Mouse (Mus musculus) intestine, embryonic 15.5 days (tissue): ENCODE results near the gene Grin1. TPM values are rescaled to one million over a fixed set of nuclear protein-coding genes. Genes with fewer than 3 reads are reported as not detected.
A peak's percentile ranks its signal among the peaks of the same experiment; 100 is the strongest.
"Not testable (repeated sequence)": the region's sequence is repeated elsewhere in the genome, so short reads cannot be mapped to it uniquely, and the experiment has no call there.

Experiments
- ATAC-seq: fragments of 200-750 bp; cut with Nextera tagmentation; 2 replicates; pipeline ENCODE4 v1.8.0; 2017; ENCODE audit warnings: moderate TSS enrichment, moderate library complexity
- H3K27ac ChIP-seq: fragments of 300-500 bp; sonication (generic); 2 replicates; pipeline ENCODE4 v1.5.1; 2015; ENCODE audit warnings: mild to moderate bottlenecking, inconsistent platforms
- H3K27me3 ChIP-seq: fragments of 300-500 bp; sonication (generic); replicated peaks from 2 replicates; pipeline ENCODE4 v1.6.1; 2015; ENCODE audit warnings: inconsistent platforms
- H3K36me3 ChIP-seq: fragments of 300-500 bp; sonication (generic); 2 replicates; pipeline ENCODE4 v1.6.1; 2015; ENCODE audit warnings: inconsistent platforms
- H3K4me1 ChIP-seq: fragments of 300-500 bp; sonication (generic); replicated peaks from 2 replicates; pipeline ENCODE4 v1.6.1; 2015; ENCODE audit warnings: inconsistent platforms
- H3K4me2 ChIP-seq: fragments of 300-500 bp; sonication (generic); replicated peaks from 2 replicates; pipeline ENCODE4 v1.6.1; 2015; ENCODE audit warnings: mild to moderate bottlenecking, inconsistent platforms
- H3K4me3 ChIP-seq: fragments of 300-500 bp; sonication (generic); replicated peaks from 2 replicates; pipeline ENCODE4 v1.5.1; 2015; ENCODE audit warnings: inconsistent platforms
- H3K9ac ChIP-seq: fragments of 300-500 bp; sonication (generic); 2 replicates; pipeline ENCODE4 v1.6.1; 2015; ENCODE audit warnings: inconsistent platforms
- H3K9me3 ChIP-seq: fragments of 300-500 bp; sonication (generic); 2 replicates; pipeline ENCODE4 v1.6.1; 2016; ENCODE audit warnings: inconsistent platforms
- WGBS: fragments of 180-500 bp; shearing (Covaris S2); methylation state at CpG from one replicate; pipeline ENCODE4 v1.1.7; 2015; 5-methylcytosine and 5-hydroxymethylcytosine counted together
- polyA plus RNA-seq: library from polyadenylated mRNA; unstranded; fragments of >200 nt; fragmentation: Nextera tagmentation; extraction: Ambion mirVana; gene quantifications from 2 replicates; pipeline ENCODE4 v1.2.1, GENCODE M21; 2015

The Grin1 gene
- polyA plus RNA-seq, 1 experiment from 2014 or later, result 1.4 TPM

- no peak overlapping the region for H3K4me2 ChIP-seq
- H3K27ac ChIP-seq, result no peak overlapping the region
- no peaks in the 10 kb centered on the region for H3K9me3 ChIP-seq
- no peak for ATAC-seq
- H3K27me3 ChIP-seq, result peaks cover 2% of the 10 kb centered on the region
- no peak overlapping the region for H3K4me3 ChIP-seq
- H3K9ac ChIP-seq, result no peak overlapping the region
- WGBS, result 71% methylated on average over 2 of the region's 2 CpGs
- no peaks in the 10 kb centered on the region for H3K36me3 ChIP-seq
- peaks cover 29% of the 10 kb centered on the region for H3K4me1 ChIP-seq
Observed at GRCm38 (mm10) chr2:25258887-25259286, 60.1 kb downstream of the Grin1 start.

GRCm38 (mm10) chr2:25257250-25257649 lies 61.7 kb downstream of the Grin1 start:
- H3K9ac ChIP-seq, H3K27me3 ChIP-seq, H3K4me2 ChIP-seq, H3K27ac ChIP-seq, ATAC-seq, H3K4me3 ChIP-seq, H3K36me3 ChIP-seq, H3K9me3 ChIP-seq: not testable (repeated sequence)
- H3K4me1 ChIP-seq, result peaks cover 18% of the 10 kb centered on the region
- 83% methylated on average over 5 of the region's 5 CpGs for WGBS

GRCm38 (mm10) chr2:25256443-25257109 lies 62.4 kb downstream of the Grin1 start:
- H3K4me3 ChIP-seq, result peak overlapping the region; percentile 92
- not testable (repeated sequence) for H3K27me3 ChIP-seq, H3K36me3 ChIP-seq, H3K27ac ChIP-seq, H3K9me3 ChIP-seq, ATAC-seq
- 56% methylated on average over 12 of the region's 12 CpGs for WGBS
- H3K4me1 ChIP-seq, result peaks cover 18% of the 10 kb centered on the region
- peak overlapping the region; percentile 92 for H3K4me2 ChIP-seq
- peak overlapping the region; percentile 77; the same call in 1 of the 2 replicates for H3K9ac ChIP-seq

- Histone ChIP-seq H3K4me2 (peak within 1 kb of the TSS; percentile 92), H3K4me3 (peak within 1 kb of the TSS; percentile 92), H3K9me3 (no peaks in the 10 kb centered on the region), H3K4me1 (peaks cover 18% of the 10 kb centered on the region), H3K27me3 (no peaks in the 10 kb centered on the region), H3K9ac (peak within 1 kb of the TSS; percentile 77), H3K36me3 (peaks cover 13% of the 10 kb centered on the region; the same call in 1 of the 2 replicates), H3K27ac (peak within 1 kb of the TSS; percentile 69)
- peak; percentile 90 for ATAC-seq
- WGBS, result 0% methylated on average over 39 of the region's 39 CpGs
Observed at GRCm38 (mm10) chr2:25255284-25255779, 63.7 kb downstream of the Grin1 start, which contains the start of gene Tmem203. Gene Tmem203, plus strand, starts transcription at chr2:25255439.

DNA sequence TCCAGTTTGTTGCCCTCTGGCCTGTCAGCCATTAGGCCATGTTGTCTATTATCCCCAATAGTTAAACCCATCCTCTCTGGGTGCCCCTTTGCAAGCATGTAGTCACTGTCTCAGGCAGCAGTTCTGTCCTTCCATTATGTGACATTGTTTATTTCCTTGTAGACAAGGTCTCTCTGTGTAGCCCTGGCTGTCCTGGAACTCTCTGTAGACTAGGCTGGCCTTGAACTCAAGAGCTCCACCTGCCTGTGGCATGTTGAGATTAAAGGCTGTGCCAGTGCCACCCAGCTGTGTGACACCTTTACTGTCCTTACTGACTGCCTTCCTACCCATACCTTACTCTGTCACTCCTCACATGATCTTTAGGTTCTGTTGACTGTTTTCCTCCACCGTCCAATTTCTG lies 66.7 kb downstream of the Grin1 start:
- no peak overlapping the region for H3K4me3 ChIP-seq
- WGBS, result 92% methylated on average over 1 of the region's 1 CpGs
- H3K9me3 ChIP-seq, result no peaks in the 10 kb centered on the region
- H3K4me2 ChIP-seq, result no peak overlapping the region
- H3K4me1 ChIP-seq, result peaks cover 18% of the 10 kb centered on the region
- H3K27ac ChIP-seq, result no peak overlapping the region
- H3K36me3 ChIP-seq, result peaks cover 27% of the 10 kb centered on the region
- no peaks in the 10 kb centered on the region for H3K27me3 ChIP-seq
- no peak overlapping the region for H3K9ac ChIP-seq
- no peak for ATAC-seq

- WGBS, result 80% methylated on average over 10 of the region's 10 CpGs
- peak within 1 kb of the TSS; percentile 36; the same call in 1 of the 2 replicates for H3K27ac ChIP-seq
Observed at GRCm38 (mm10) chr2:25246183-25247072, 72.6 kb downstream of the Grin1 start, which contains the start of gene AL732309.1. Gene AL732309.1, minus strand, starts transcription at chr2:25246863.

DNA sequence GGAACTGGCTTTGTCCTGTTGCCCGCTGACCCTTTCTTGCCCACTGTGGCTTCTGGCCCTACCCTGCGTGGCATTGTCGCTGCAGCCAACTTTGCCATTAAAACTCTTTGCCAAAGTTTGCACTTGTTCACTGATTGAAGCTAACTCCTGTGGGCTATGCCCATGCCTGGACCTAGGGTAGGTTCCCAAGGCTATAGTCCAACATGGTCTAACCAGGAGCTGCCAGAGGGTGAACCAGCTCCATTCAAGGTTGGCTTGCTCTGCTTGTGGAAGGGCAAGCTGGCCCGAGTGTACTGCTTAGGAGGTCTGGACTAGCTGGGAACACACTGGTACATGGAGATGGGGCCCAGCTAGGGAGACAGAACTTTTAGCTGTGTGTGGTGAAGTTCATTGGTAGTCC lies 74.8 kb downstream of the Grin1 start:
- Histone ChIP-seq H3K27me3 (peaks cover 6% of the 10 kb centered on the region), H3K4me1 (peaks cover 17% of the 10 kb centered on the region), H3K36me3 (peaks cover 9% of the 10 kb centered on the region; the same call in 1 of the 2 replicates), H3K27ac (no peak overlapping the region), H3K4me3 (no peak overlapping the region), H3K9ac (0 out of 2 replicates have a peak overlapping the region, but pooled peaks have one; percentile 8), H3K9me3 (no peaks in the 10 kb centered on the region), H3K4me2 (no peak overlapping the region)
- 87% methylated on average over 4 of the region's 4 CpGs for WGBS
- no peak for ATAC-seq

More at GRCm38 (mm10) chr2:25246183-25247072, 72.6 kb downstream of the Grin1 start, which contains the start of gene AL732309.1:
- H3K9me3 ChIP-seq, result no peaks in the 10 kb centered on the region
- H3K4me2 ChIP-seq, result peak within 1 kb of the TSS; percentile 24; the same call in 1 of the 2 replicates
- peaks cover 11% of the 10 kb centered on the region for H3K4me1 ChIP-seq
- H3K36me3 ChIP-seq, result peaks cover 18% of the 10 kb centered on the region
- H3K27me3 ChIP-seq, result peaks cover 6% of the 10 kb centered on the region
- no peak within 1 kb of the TSS for H3K4me3 ChIP-seq
- H3K9ac ChIP-seq, result no peak within 1 kb of the TSS
- ATAC-seq, result peak; percentile 74

DNA sequence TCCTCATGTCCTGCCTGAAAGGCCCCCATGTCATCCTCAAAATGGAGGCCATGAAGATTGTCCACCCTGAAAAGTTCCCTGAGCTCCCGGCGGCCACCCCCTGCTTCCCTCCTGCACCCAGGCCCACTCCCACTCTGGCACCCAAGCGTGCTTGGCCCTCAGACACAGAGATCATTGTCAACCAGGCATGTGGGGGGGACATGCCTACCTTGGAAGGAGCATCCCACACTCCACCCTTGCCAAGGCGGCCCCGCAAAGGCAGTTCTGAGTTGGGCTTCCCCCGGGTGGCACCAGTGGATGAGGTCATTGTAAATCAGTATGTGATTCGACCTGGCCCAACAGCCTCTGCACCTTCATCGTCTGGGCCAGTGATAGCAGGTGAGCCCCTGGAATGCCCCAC lies 75.6 kb downstream of the Grin1 start:
- Histone ChIP-seq H3K4me3 (0 out of 2 replicates have a peak overlapping the region, but pooled peaks have one; percentile 55), H3K27ac (no peak overlapping the region), H3K36me3 (0 out of 2 replicates have a peak, but pooled peaks cover 3% of the 10 kb centered on the region), H3K27me3 (peaks cover 6% of the 10 kb centered on the region), H3K9me3 (no peaks in the 10 kb centered on the region), H3K4me2 (peak overlapping the region; percentile 97), H3K4me1 (peaks cover 17% of the 10 kb centered on the region), H3K9ac (no peak overlapping the region)
- 67% methylated on average over 8 of the region's 8 CpGs for WGBS
- ATAC-seq, result no peak

DNA sequence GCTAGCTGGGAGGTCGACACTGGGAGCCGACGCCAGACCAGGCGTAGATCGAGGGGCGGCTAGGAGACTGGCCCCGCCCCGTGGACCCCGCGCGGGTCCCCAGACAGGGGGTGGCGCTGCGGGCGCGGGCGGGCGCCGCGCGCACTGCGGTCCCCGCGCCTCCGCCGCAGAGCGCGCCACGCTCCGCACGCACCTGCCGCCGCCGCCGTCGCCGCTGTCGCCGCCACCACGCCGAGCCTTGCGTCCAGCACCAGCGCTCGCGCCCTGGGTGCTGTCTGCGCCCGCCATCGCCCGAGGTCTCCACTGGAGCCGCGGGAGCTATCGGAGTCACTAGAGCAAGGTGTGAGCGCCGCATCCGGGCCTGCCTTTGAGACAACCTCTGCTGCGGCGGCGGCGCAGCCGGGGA lies 76.9 kb downstream of the Grin1 start, which contains the start of the genes Rnf208 and Cysrt1:
Rnf208 (plus strand) TSS at position 155 of the 406 bp plus-strand sequence.
Cysrt1 (minus strand) TSS at position 352 of the 406 bp plus-strand sequence.
- H3K27me3 ChIP-seq, result peaks cover 6% of the 10 kb centered on the region
- no peaks in the 10 kb centered on the region for H3K36me3 ChIP-seq
- H3K27ac ChIP-seq, result peak within 1 kb of the TSS; percentile 72
- H3K9me3 ChIP-seq, result no peaks in the 10 kb centered on the region
- ATAC-seq, result no peak
- H3K4me3 ChIP-seq, result peak within 1 kb of the TSS; percentile 55
- peaks cover 23% of the 10 kb centered on the region for H3K4me1 ChIP-seq
- under 1% methylated on average over 51 of the region's 59 CpGs for WGBS
- peak within 1 kb of the TSS; percentile 57 for H3K9ac ChIP-seq
- peak within 1 kb of the TSS; percentile 97 for H3K4me2 ChIP-seq

DNA sequence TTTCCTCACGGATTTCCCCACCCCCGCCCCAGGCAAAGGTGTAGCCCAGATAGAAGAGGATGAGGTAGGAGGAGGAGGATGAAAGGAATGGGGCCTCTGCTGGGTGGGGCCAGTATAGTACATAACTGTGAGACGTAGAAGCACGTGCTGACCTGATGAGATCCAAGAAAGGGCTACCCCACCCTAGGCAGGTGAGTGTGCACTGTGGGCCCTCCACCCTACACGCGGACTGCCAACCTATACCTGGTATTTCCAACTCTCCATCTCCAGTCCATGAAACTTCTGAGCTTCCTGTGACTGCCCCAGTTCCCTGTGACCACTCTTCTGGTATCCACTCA lies 77.6 kb downstream of the Grin1 start:
- peak; percentile 63 for ATAC-seq
- peak overlapping the region; percentile 97 for H3K4me2 ChIP-seq
- no peaks in the 10 kb centered on the region for H3K9me3 ChIP-seq
- H3K4me1 ChIP-seq, result peaks cover 20% of the 10 kb centered on the region
- H3K4me3 ChIP-seq, result peak overlapping the region; percentile 55
- peak overlapping the region; percentile 57; the same call in 1 of the 2 replicates for H3K9ac ChIP-seq
- WGBS, result 12% methylated on average over 6 of the region's 6 CpGs
- H3K27ac ChIP-seq, result peak overlapping the region; percentile 72; the same call in 1 of the 2 replicates
- no peaks in the 10 kb centered on the region for H3K36me3 ChIP-seq
- H3K27me3 ChIP-seq, result peaks cover 6% of the 10 kb centered on the region
